Mouse (Mus musculus) granulocyte monocyte progenitor cell, adult 5-6 weeks (primary cell): ENCODE results near the gene Slc12a8. TPM values are rescaled to one million over a fixed set of nuclear protein-coding genes. Genes with fewer than 3 reads are reported as not detected.

ENCODE experiments used
- ATAC-seq: replicated peaks from 2 replicates; pipeline ENCODE4 v1.8.0; 2016; ENCODE audit warnings: mild to moderate bottlenecking, moderate TSS enrichment, inconsistent platforms; ENCODE audit not compliant: poor library complexity, severe bottlenecking
- total RNA-seq, 2 experiments: library from RNA; stranded (forward) in 1 of 2; stranded (reverse) in 1 of 2; fragments of 200-712, 200-1000 nt in 1 of 2; fragments of >200 nt in 1 of 2; fragmentation: Nextera tagmentation in 1 of 2; gene quantifications; 2 replicates each; pipeline ENCODE4 v1.2.3; 2014 to 2017

The Slc12a8 gene
- total RNA-seq, 2 experiments from 2014 or later = not detected

- ATAC-seq = no peak
Measured at GRCm38 (mm10) chr16:33668448-33668847, 151.3 kb downstream of the Slc12a8 start.

GRCm38 (mm10) chr16:33669072-33669471, 151.9 kb downstream of the Slc12a8 start:
- ATAC-seq = peak; percentile 35

GRCm38 (mm10) chr16:33670340-33670739, 153.2 kb downstream of the Slc12a8 start:
- no peak for ATAC-seq

- ATAC-seq = no peak
Measured at GRCm38 (mm10) chr16:33670933-33671332, 153.8 kb downstream of the Slc12a8 start.

GRCm38 (mm10) chr16:33672188-33672587, 155.1 kb downstream of the Slc12a8 start:
- no peak for ATAC-seq

- ATAC-seq = no peak
Measured at GRCm38 (mm10) chr16:33672643-33673042, 155.5 kb downstream of the Slc12a8 start.

GRCm38 (mm10) chr16:33673530-33674109, 156.5 kb downstream of the Slc12a8 start:
- no peak for ATAC-seq

GRCm38 (mm10) chr16:33675151-33675847, 158.2 kb downstream of the Slc12a8 start:
- no peak for ATAC-seq

GRCm38 (mm10) chr16:33675848-33676184, 158.7 kb downstream of the Slc12a8 start:
- no peak for ATAC-seq

- ATAC-seq = no peak
Measured at GRCm38 (mm10) chr16:33676347-33677312, 159.5 kb downstream of the Slc12a8 start.

- no peak for ATAC-seq
Measured at GRCm38 (mm10) chr16:33677313-33677690, 160.2 kb downstream of the Slc12a8 start.

- no peak for ATAC-seq
Measured at GRCm38 (mm10) chr16:33677901-33678300, 160.8 kb downstream of the Slc12a8 start.

GRCm38 (mm10) chr16:33680271-33680670, 163.1 kb downstream of the Slc12a8 start:
- ATAC-seq = no peak

- ATAC-seq = no peak
Measured at GRCm38 (mm10) chr16:33680816-33681215, 163.7 kb downstream of the Slc12a8 start.

GRCm38 (mm10) chr16:33681661-33682060, 164.5 kb downstream of the Slc12a8 start:
- no peak for ATAC-seq

- ATAC-seq = no peak
Measured at GRCm38 (mm10) chr16:33682651-33683050, 165.5 kb downstream of the Slc12a8 start.

GRCm38 (mm10) chr16:33683206-33684161, 166.4 kb downstream of the Slc12a8 start:
- peak; percentile 3; the same call in 1 of the 2 replicates for ATAC-seq

- peak; percentile 54 for ATAC-seq
Measured at GRCm38 (mm10) chr16:33684162-33684702, 167.1 kb downstream of the Slc12a8 start, which contains the start of gene Heg1. Heg1 (plus strand) TSS chr16:33684370.
